Comparison of ENCODE assay signal across 11 mouse cellular contexts in the genomic region with DNA sequence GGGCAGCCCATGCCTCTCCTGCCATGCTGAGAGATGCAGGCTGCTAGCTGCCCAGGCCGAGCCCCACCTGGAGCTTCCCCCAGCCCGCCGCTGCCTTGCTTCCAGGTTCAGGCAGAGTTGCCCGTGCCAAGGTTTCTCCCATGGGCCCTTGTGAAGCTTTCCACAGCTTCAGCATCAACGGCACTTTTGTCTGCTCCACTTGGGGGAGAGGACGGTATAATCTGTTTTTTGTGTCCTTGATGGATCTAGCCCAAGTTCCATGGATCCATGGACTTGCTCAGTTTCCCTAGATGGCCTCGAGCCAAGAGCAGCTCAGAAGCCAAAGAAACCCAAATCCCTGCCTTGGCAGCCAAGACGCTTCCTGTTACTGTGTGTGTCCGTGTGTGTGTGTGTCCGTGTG. TPM values are rescaled to one million over a fixed set of nuclear protein-coding genes. Genes with fewer than 3 reads are reported as not detected.
DNase-seq lines count a peak whose midpoint lies in the region; ATAC-seq lines count a peak whose summit lies in the region.
"Had no signal": no experiment of that assay in that cellular context is flagged by ENCODE, and none has a peak within 500 bp of the region (broad histone marks: within the 10 kb centered on the region; RNA-seq: fewer than 3 reads in every experiment).

No protein-coding gene starts in this region.

- H3K4me2 ChIP-seq in forebrain, embryonic 14.5 days (ENCODE audit: low read length), result no peak overlapping the region
- no peak overlapping the region for H3K4me2 ChIP-seq in forebrain, embryonic 11.5 days (ENCODE audit: low read depth, low read length, severe bottlenecking)

- H3K4me1 ChIP-seq in forebrain, embryonic 14.5 days (ENCODE audit: control insufficient read depth, insufficient read depth, low read length), result 0 out of 2 replicates have a peak, but pooled peaks cover 2% of the 10 kb centered on the region
- H3K4me1 ChIP-seq in forebrain, embryonic 11.5 days (replicated peaks; ENCODE audit: control insufficient read depth, insufficient read depth, low read length), result peaks cover 6% of the 10 kb centered on the region

- H3K4me3 ChIP-seq in forebrain, embryonic 14.5 days (ENCODE audit: low read depth, low read length), result no peak overlapping the region
- no peak overlapping the region for H3K4me3 ChIP-seq in forebrain, embryonic 11.5 days (ENCODE audit: low read depth, low read length)
- H3K4me3 ChIP-seq: erythroblast, embryonic 14.5 days had no signal

- H3K27ac ChIP-seq in forebrain, embryonic 14.5 days (ENCODE audit: low read depth, low read length), result no peak overlapping the region
- no peak overlapping the region for H3K27ac ChIP-seq in forebrain, embryonic 11.5 days (ENCODE audit: low read depth, low read length)

- no peaks in the 10 kb centered on the region for H3K9me3 ChIP-seq in forebrain, embryonic 14.5 days (replicated peaks; ENCODE audit: control insufficient read depth, low read length)
- H3K9me3 ChIP-seq in forebrain, embryonic 11.5 days (ENCODE audit: control insufficient read depth, low read length), result no peaks in the 10 kb centered on the region

- 47% methylated on average over 10 of the region's 10 CpGs for WGBS in forebrain, embryonic 14.5 days
- WGBS in forebrain, embryonic 11.5 days, result 85% methylated on average over 10 of the region's 10 CpGs

- H3K9ac ChIP-seq in forebrain, embryonic 14.5 days (ENCODE audit: low read length), result no peak overlapping the region
- H3K9ac ChIP-seq in forebrain, embryonic 11.5 days (ENCODE audit: low read length), result no peak overlapping the region

- DNase-seq in forebrain, embryonic 14.5 days (ENCODE audit: low spot score), result peak; percentile 65
- no peak for DNase-seq in forebrain, embryonic 11.5 days (ENCODE audit: low spot score)
- peak; percentile 22 to 44 for DNase-seq in layer of hippocampus, postnatal 14 days (ENCODE audit: low spot score in 2 of 2)
- no peak for DNase-seq in layer of hippocampus, postnatal 25 days (ENCODE audit: extremely low spot score in 1 of 2, low spot score in 1 of 2)
- peak; percentile 86 for DNase-seq in adipocyte (ENCODE audit: low spot score)
- peak; percentile 41 to 61 for DNase-seq in kidney, postnatal 25 days
- no peak for DNase-seq in gastrocnemius, postnatal 25 days
- DNase-seq: cerebellum, adult 11 months; thymus, postnatal 14 days had no signal

- no peaks in the 10 kb centered on the region for H3K36me3 ChIP-seq in forebrain, embryonic 14.5 days (ENCODE audit: control insufficient read depth, insufficient read depth, low read length)
- H3K36me3 ChIP-seq in forebrain, embryonic 11.5 days (ENCODE audit: control insufficient read depth, insufficient read depth, low read length), result no peaks in the 10 kb centered on the region

- no peak for ATAC-seq in forebrain, embryonic 14.5 days
- ATAC-seq in forebrain, embryonic 11.5 days (replicated peaks; ENCODE audit: low FRiP score), result no peak
- no peak for ATAC-seq in CD4-positive, CD25-positive, alpha-beta regulatory T cell, adult 4 months

- no peaks in the 10 kb centered on the region for H3K27me3 ChIP-seq in forebrain, embryonic 14.5 days (replicated peaks; ENCODE audit: control insufficient read depth, insufficient read depth, low read length)
- no peaks in the 10 kb centered on the region for H3K27me3 ChIP-seq in forebrain, embryonic 11.5 days (ENCODE audit: control insufficient read depth, insufficient read depth, low read length)

RNA-seq across cellular contexts. Expression of gene Psmd12, which starts 33.8 kb away (rescaled TPM):
- polyA plus RNA-seq in forebrain, embryonic 14.5 days (2014; fragmentation: Nextera tagmentation; extraction: Ambion mirVana), result 171 and 177 TPM in 2 replicates
- polyA plus RNA-seq in forebrain, embryonic 11.5 days (2014; fragmentation: Nextera tagmentation; extraction: Ambion mirVana), result 213 and 218 TPM in 2 replicates
- 10 to 100 TPM; 70.5 to 72.9 TPM for total RNA-seq in layer of hippocampus, postnatal 14 days (2021)
- 10 to 100 TPM; 65.9 to 72.2 TPM for total RNA-seq in layer of hippocampus, postnatal 25 days (2021)
- 100 to 1,000 TPM; 106 to 112 TPM for polyA plus RNA-seq in CD4-positive, CD25-positive, alpha-beta regulatory T cell, adult 4 months (2017; shearing (Covaris generic))
- total RNA-seq in gastrocnemius, postnatal 25 days (2021), result 100 to 1,000 TPM in 1 of 2 experiments, 10 to 100 TPM in 1; 92.3 to 104 TPM

RNA-seq across cellular contexts. Expression of gene Helz, which starts 34.7 kb away (rescaled TPM):
- 12.8 and 19.5 TPM in 2 replicates for polyA plus RNA-seq in forebrain, embryonic 14.5 days (2014; fragmentation: Nextera tagmentation; extraction: Ambion mirVana)
- 25.4 and 27.4 TPM in 2 replicates for polyA plus RNA-seq in forebrain, embryonic 11.5 days (2014; fragmentation: Nextera tagmentation; extraction: Ambion mirVana)
- total RNA-seq in layer of hippocampus, postnatal 14 days (2021), result 10 to 100 TPM; 36.6 to 41.4 TPM
- total RNA-seq in layer of hippocampus, postnatal 25 days (2021), result 10 to 100 TPM; 39.7 to 44.4 TPM
- 10 to 100 TPM; 27.8 to 35.7 TPM for polyA plus RNA-seq in CD4-positive, CD25-positive, alpha-beta regulatory T cell, adult 4 months (2017; shearing (Covaris generic))
- 10 to 100 TPM; 14.7 to 16.9 TPM for total RNA-seq in gastrocnemius, postnatal 25 days (2021)

RNA-seq across cellular contexts. Expression of gene Pitpnc1, which starts 42.5 kb away (rescaled TPM):
- polyA plus RNA-seq in forebrain, embryonic 14.5 days (2014; fragmentation: Nextera tagmentation; extraction: Ambion mirVana), result 31.4 and 38.9 TPM in 2 replicates
- polyA plus RNA-seq in forebrain, embryonic 11.5 days (2014; fragmentation: Nextera tagmentation; extraction: Ambion mirVana), result 34.2 and 35.7 TPM in 2 replicates
- total RNA-seq in layer of hippocampus, postnatal 14 days (2021), result 10 to 100 TPM; 50.5 to 72.8 TPM
- total RNA-seq in layer of hippocampus, postnatal 25 days (2021), result 10 to 100 TPM; 53.6 to 58.3 TPM
- polyA plus RNA-seq in CD4-positive, CD25-positive, alpha-beta regulatory T cell, adult 4 months (2017; shearing (Covaris generic)), result 100 to 1,000 TPM; 119 to 141 TPM
- 10 to 100 TPM; 89.2 TPM for total RNA-seq in gastrocnemius, postnatal 25 days (2021)

Comparison
In these comparisons a context has a peak if more than half of its experiments do, and no peak if none do; other contexts are left out.
1. DNase-seq: peak in forebrain, embryonic 14.5 days (single experiment), layer of hippocampus, postnatal 14 days (2 of 2), adipocyte (single experiment) and kidney, postnatal 25 days (2 of 2); none in forebrain, embryonic 11.5 days (single experiment), layer of hippocampus, postnatal 25 days (0 of 2) and gastrocnemius, postnatal 25 days (single experiment).